Mouse (Mus musculus): Measurements from ENCODE around the gene Intu.

- TF ChIP-seq CTCF (IDR thresholded peaks at IDR 0.05; ENCODE audit: low read depth) (no peak), EP300 (optimal IDR thresholded peaks at IDR 0.05) (no peak)
These were observed 163.4 kb downstream of the Intu start for GRCm38 (mm10) chr3:40694438-40694837.
